Mouse (Mus musculus) sigmoid colon, adult 10 weeks (tissue): ENCODE results near the gene Sox8. TPM values are rescaled to one million over a fixed set of nuclear protein-coding genes. Genes with fewer than 3 reads are reported as not detected.

Source experiments
- polyA plus RNA-seq: library from polyadenylated mRNA; stranded (reverse); fragments of 350-450 nt; fragmentation: Illumina TruSeq; extraction: RNeasy Lipid Tissue Mini Kit (QIAGEN cat#74804); gene quantifications from one replicate; pipeline ENCODE4 v1.2.3, GENCODE M21; 2014; ENCODE audit warnings: low read depth, low replicate concordance

The Sox8 gene
- polyA plus RNA-seq: 0.22 TPM

GRCm38 (mm10) chr17:25570648-25571452 is at the start of gene Sox8:
TSS of gene Sox8 (minus strand) at chr17:25570686.

DNA sequence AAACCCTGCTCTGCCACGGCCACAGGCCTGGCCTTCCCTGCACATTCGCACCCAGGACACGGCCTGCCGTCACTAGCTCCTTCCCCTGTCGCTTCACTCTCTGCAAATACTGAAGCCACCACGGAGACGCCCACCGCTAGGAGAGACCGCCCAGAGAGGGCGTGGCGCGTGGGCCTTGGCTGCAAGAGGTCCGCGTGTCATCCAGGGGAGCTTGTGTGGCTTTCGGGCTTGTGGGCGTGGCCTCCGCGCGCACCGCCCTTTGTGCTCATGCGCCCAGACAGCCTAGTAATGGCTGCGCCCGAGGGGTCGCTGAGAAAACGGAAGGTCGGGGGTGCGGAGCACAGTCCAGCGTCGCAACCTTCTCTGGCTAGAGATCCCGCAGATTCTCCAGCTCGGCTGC is 8.4 kb upstream of the Sox8 start, which contains the start of gene Lmf1:
TSS of gene Lmf1 (plus strand) at position 166 of the 400 bp plus-strand sequence.

Other genes with a start within 250 kb of the Sox8 start
- gene Tpsab1, start 225.1 kb downstream of the Sox8 start, polyA plus RNA-seq: not detected
- not detected for gene Tpsb2, start 204.4 kb downstream of the Sox8 start, polyA plus RNA-seq
- 8.6 TPM for gene Tpsg1, start 201.4 kb downstream of the Sox8 start, polyA plus RNA-seq
- 1.3 TPM for gene Cacna1h, start 136.9 kb downstream of the Sox8 start, polyA plus RNA-seq
- not detected for gene Tekt4, start 116.1 kb downstream of the Sox8 start, polyA plus RNA-seq
- gene Sstr5, start 73.4 kb downstream of the Sox8 start, polyA plus RNA-seq: 0.19 TPM
- 0.32 TPM for gene Lmf1, start 8.4 kb upstream of the Sox8 start, polyA plus RNA-seq
- gene Gng13, start 146.5 kb upstream of the Sox8 start, polyA plus RNA-seq: not detected
- gene Chtf18, start 156.7 kb upstream of the Sox8 start, polyA plus RNA-seq: not detected
- not detected for gene Rpusd1, start 157.0 kb upstream of the Sox8 start, polyA plus RNA-seq
- not detected for gene Mslnl, start 165.4 kb upstream of the Sox8 start, polyA plus RNA-seq
- 0.41 TPM for gene Msln, start 183.7 kb upstream of the Sox8 start, polyA plus RNA-seq
- gene Narfl, start 203.1 kb upstream of the Sox8 start, polyA plus RNA-seq: 1.5 TPM
- not detected for gene Haghl, start 215.0 kb upstream of the Sox8 start, polyA plus RNA-seq
- gene Ccdc78, start 215.9 kb upstream of the Sox8 start, polyA plus RNA-seq: not detected
- 0.38 TPM for gene Fam173a, start 222.2 kb upstream of the Sox8 start, polyA plus RNA-seq
- not detected for gene AC134908.4, start 225.0 kb upstream of the Sox8 start, polyA plus RNA-seq
- not detected for gene Metrn, start 226.4 kb upstream of the Sox8 start, polyA plus RNA-seq
- gene Fbxl16, start 238.4 kb upstream of the Sox8 start, polyA plus RNA-seq: 1.4 TPM